Mouse (Mus musculus): ENCODE results near the gene Phex. TPM values are rescaled to one million over a fixed set of nuclear protein-coding genes. Genes with fewer than 3 reads are reported as not detected.

The Phex gene
- total and polyA plus RNA-seq, 3 experiments, result 0.01 to 0.12 TPM; not detected in 1

DNA sequence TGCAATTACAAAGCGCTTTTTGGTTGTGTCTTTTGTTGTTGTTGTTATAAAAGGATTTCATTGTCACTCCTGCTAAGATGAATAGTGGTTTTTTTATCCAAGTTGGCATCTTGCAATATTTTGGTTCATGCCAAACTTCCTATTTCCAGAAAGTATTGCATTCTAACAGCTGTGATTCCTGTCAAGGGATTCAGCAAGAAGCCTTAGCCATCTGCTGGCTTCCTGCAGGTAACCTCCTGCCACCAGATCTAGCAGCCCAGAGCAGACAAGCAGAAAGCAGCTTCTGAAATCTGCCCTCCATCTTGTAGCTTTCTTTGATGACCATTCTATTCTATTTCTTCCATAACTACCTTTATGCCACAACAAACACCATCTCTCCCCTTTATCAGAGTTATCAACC is 212.4 kb downstream of the Phex start:
- H3K9ac ChIP-seq (ENCODE audit: control insufficient read depth, low read depth, low read length, poor library complexity, severe bottlenecking), result no peak overlapping the region
- no peak for DNase-seq (ENCODE audit: low read depth, low spot score)
- no peak overlapping the region for H3K27ac ChIP-seq (ENCODE audit: control insufficient read depth, low read depth, low read length)
- H3K27me3 ChIP-seq (ENCODE audit: control insufficient read depth in 1 of 2, insufficient read depth in 2 of 2, low read length in 2 of 2), result no peaks in the 10 kb centered on the region
- H3K79me2 ChIP-seq (ENCODE audit: control insufficient read depth, insufficient read depth, low read length, poor library complexity), result no peaks in the 10 kb centered on the region
- no peaks in the 10 kb centered on the region for H3K36me3 ChIP-seq (ENCODE audit: control insufficient read depth in 1 of 2, insufficient read depth in 2 of 2, low read length in 2 of 2)
- no peaks in the 10 kb centered on the region for H3K9me3 ChIP-seq (replicated peaks; ENCODE audit: insufficient read depth, low read length)
- no peaks in the 10 kb centered on the region for H3K4me1 ChIP-seq (ENCODE audit: control insufficient read depth in 1 of 2, insufficient read depth in 2 of 2, low read length in 2 of 2)
- TF ChIP-seq SMC3 (IDR thresholded peaks at IDR 0.05; ENCODE audit: low read depth, low read length) (no peak), ZMIZ1 (IDR thresholded peaks at IDR 0.05; ENCODE audit: low read depth, low read length) (no peak), POLR2AphosphoS5 (IDR thresholded peaks at IDR 0.05; ENCODE audit: borderline replicate concordance, low read depth, low read length) (no peak), MYB (IDR thresholded peaks at IDR 0.05; ENCODE audit: low read depth, low read length) (no peak), TCF12 (IDR thresholded peaks at IDR 0.05; ENCODE audit: low read depth, low read length) (no peak), USF2 (IDR thresholded peaks at IDR 0.05; ENCODE audit: borderline replicate concordance in 1 of 2, insufficient read depth in 1 of 2, low read depth in 1 of 2, low read length in 2 of 2) (no peak), HCFC1 (IDR thresholded peaks at IDR 0.05; ENCODE audit: low read depth, low read length) (no peak), POLR2A (IDR thresholded peaks at IDR 0.05; ENCODE audit: control insufficient read depth in 1 of 2, insufficient read depth in 1 of 2, low read depth in 1 of 2, low read length in 2 of 2, poor library complexity in 1 of 2) (no peak)
- H3K4me3 ChIP-seq (ENCODE audit: control insufficient read depth in 1 of 2, insufficient read depth in 1 of 2, low read depth in 2 of 2, low read length in 2 of 2), result no peak overlapping the region

DNA sequence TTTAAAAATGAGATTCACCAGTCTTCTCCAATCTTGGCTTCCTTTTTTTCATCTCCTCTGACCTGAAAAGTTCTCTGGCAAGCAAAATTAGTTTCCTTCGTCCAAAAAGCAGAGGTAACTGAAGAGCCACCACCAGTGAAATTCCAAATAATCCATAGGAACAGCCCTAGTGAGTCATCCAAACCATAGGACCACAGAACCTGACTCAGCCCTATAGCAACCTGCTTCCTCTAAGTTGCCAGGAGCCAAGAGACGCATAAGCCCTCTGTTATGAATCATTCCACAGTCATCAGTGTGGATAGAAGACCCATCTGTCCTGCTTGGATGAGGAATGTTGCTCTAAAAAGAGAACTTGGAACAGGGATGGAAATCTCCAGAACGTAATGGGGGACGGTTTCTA is 230.9 kb downstream of the Phex start:
- Histone ChIP-seq H3K4me3 (ENCODE audit: control insufficient read depth in 1 of 2, insufficient read depth in 1 of 2, low read depth in 2 of 2, low read length in 2 of 2) (no peak overlapping the region), H3K9me3 (replicated peaks; ENCODE audit: insufficient read depth, low read length) (no peaks in the 10 kb centered on the region), H3K27ac (ENCODE audit: control insufficient read depth, low read depth, low read length) (no peak overlapping the region), H3K27me3 (ENCODE audit: control insufficient read depth in 1 of 2, insufficient read depth in 2 of 2, low read length in 2 of 2) (no peaks in the 10 kb centered on the region), H3K9ac (ENCODE audit: control insufficient read depth, low read depth, low read length, poor library complexity, severe bottlenecking) (no peak overlapping the region), H3K4me1 (ENCODE audit: control insufficient read depth in 1 of 2, insufficient read depth in 2 of 2, low read length in 2 of 2) (no peaks in the 10 kb centered on the region), H3K79me2 (ENCODE audit: control insufficient read depth, insufficient read depth, low read length, poor library complexity) (no peaks in the 10 kb centered on the region), H3K36me3 (ENCODE audit: control insufficient read depth in 1 of 2, insufficient read depth in 2 of 2, low read length in 2 of 2) (no peaks in the 10 kb centered on the region)
- no peak for TF ChIP-seq MAZ (IDR thresholded peaks at IDR 0.05; ENCODE audit: low read depth, low read length)
- no peak for TF ChIP-seq RAD21 (IDR thresholded peaks at IDR 0.05; ENCODE audit: low read depth, low read length)
- TF ChIP-seq EP300 (IDR thresholded peaks at IDR 0.05; ENCODE audit: low read depth in 1 of 2, low read length in 2 of 2), result no peak
- TF ChIP-seq MAX (IDR thresholded peaks at IDR 0.05; ENCODE audit: low read length), result no peak
- no peak for DNase-seq (ENCODE audit: low read depth, low spot score)

DNA sequence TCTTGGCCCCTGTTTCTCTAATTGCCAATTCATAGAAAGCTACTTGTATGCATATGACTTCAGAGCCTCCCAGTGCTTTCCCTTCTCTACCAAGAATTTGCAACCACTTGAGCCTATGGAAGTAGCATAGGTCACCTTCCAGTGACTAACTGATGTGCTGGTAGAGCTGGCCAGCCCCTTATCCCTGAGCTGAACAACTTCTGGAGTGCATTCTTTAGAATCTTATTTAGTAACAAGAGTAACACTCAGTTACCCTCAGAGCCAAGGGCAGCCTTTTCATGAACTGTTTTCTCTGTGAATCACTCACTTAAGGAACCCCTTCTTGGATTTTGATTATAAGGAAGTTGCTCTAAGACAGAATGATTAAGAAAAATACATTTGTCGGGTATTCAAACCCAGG is 234.3 kb downstream of the Phex start:
- no peak overlapping the region for H3K27ac ChIP-seq (ENCODE audit: control insufficient read depth, low read depth, low read length)
- no peak overlapping the region for H3K4me3 ChIP-seq (ENCODE audit: control insufficient read depth in 1 of 2, insufficient read depth in 1 of 2, low read depth in 2 of 2, low read length in 2 of 2)
- H3K27me3 ChIP-seq (ENCODE audit: control insufficient read depth in 1 of 2, insufficient read depth in 2 of 2, low read length in 2 of 2), result no peaks in the 10 kb centered on the region
- H3K9me3 ChIP-seq (replicated peaks; ENCODE audit: insufficient read depth, low read length), result no peaks in the 10 kb centered on the region
- H3K4me1 ChIP-seq (ENCODE audit: control insufficient read depth in 1 of 2, insufficient read depth in 2 of 2, low read length in 2 of 2), result no peaks in the 10 kb centered on the region
- H3K36me3 ChIP-seq (ENCODE audit: control insufficient read depth in 1 of 2, insufficient read depth in 2 of 2, low read length in 2 of 2), result no peaks in the 10 kb centered on the region
- H3K79me2 ChIP-seq (ENCODE audit: control insufficient read depth, insufficient read depth, low read length, poor library complexity), result no peaks in the 10 kb centered on the region
- H3K9ac ChIP-seq (ENCODE audit: control insufficient read depth, low read depth, low read length, poor library complexity, severe bottlenecking), result no peak overlapping the region
- no peak for DNase-seq (ENCODE audit: low read depth, low spot score)
- no peak for TF ChIP-seq ZC3H11A (IDR thresholded peaks at IDR 0.05; ENCODE audit: low read depth, low read length)
- no peak for TF ChIP-seq E2F4 (IDR thresholded peaks at IDR 0.05; ENCODE audit: borderline replicate concordance, low read depth, low read length)
- TF ChIP-seq ELF1 (IDR thresholded peaks at IDR 0.05; ENCODE audit: low read depth, low read length), result no peak
- TF ChIP-seq ZMIZ1 (IDR thresholded peaks at IDR 0.05; ENCODE audit: low read depth, low read length), result no peak
- TF ChIP-seq CHD1 (IDR thresholded peaks at IDR 0.05; ENCODE audit: low read depth, low read length), result no peak
- no peak for TF ChIP-seq POLR2AphosphoS2 (IDR thresholded peaks at IDR 0.05; ENCODE audit: low read length)
- TF ChIP-seq MAX (IDR thresholded peaks at IDR 0.05; ENCODE audit: low read length), result no peak
- TF ChIP-seq ETS1 (IDR thresholded peaks at IDR 0.05; ENCODE audit: low read depth, low read length), result no peak
- no peak for TF ChIP-seq ZNF384 (IDR thresholded peaks at IDR 0.05; ENCODE audit: low read depth, low read length)
- no peak for TF ChIP-seq MAZ (IDR thresholded peaks at IDR 0.05; ENCODE audit: low read depth, low read length)
- TF ChIP-seq MYB (IDR thresholded peaks at IDR 0.05; ENCODE audit: low read depth, low read length), result no peak
- no peak for TF ChIP-seq TCF12 (IDR thresholded peaks at IDR 0.05; ENCODE audit: low read depth, low read length)
- no peak for TF ChIP-seq NRF1 (IDR thresholded peaks at IDR 0.05; ENCODE audit: insufficient read depth, low read depth, low read length, poor library complexity, severe bottlenecking)
- TF ChIP-seq USF2 (IDR thresholded peaks at IDR 0.05; ENCODE audit: borderline replicate concordance in 1 of 2, insufficient read depth in 1 of 2, low read depth in 1 of 2, low read length in 2 of 2), result no peak
- TF ChIP-seq POLR2A (IDR thresholded peaks at IDR 0.05; ENCODE audit: control insufficient read depth in 1 of 2, insufficient read depth in 1 of 2, low read depth in 1 of 2, low read length in 2 of 2, poor library complexity in 1 of 2), result no peak
- TF ChIP-seq MAFK (IDR thresholded peaks at IDR 0.05; ENCODE audit: borderline replicate concordance, low read depth, low read length), result no peak
- no peak for TF ChIP-seq JUND (IDR thresholded peaks at IDR 0.05; ENCODE audit: low read depth, low read length)
- no peak for TF ChIP-seq NELFE (IDR thresholded peaks at IDR 0.05; ENCODE audit: low read depth, low read length)
